Mouse (Mus musculus): ENCODE measurements around the gene Hivep1. TPM values are rescaled to one million over a fixed set of nuclear protein-coding genes. Genes with fewer than 3 reads are reported as not detected.
A peak's percentile ranks its signal among the peaks of the same experiment; 100 is the strongest.

Hivep1 gene
- 17.1 and 18.5 TPM in 2 replicates for polyA plus RNA-seq (2016; fragmentation: Nextera tagmentation; extraction: Ambion mirVana)

GRCm38 (mm10) chr13:42051961-42052695, at the start of gene Hivep1:
Hivep1 (plus strand) TSS chr13:42052021.
- H3K9me3 ChIP-seq: no peaks in the 10 kb centered on the region
- peak within 1 kb of the TSS; percentile 74 for H3K4me2 ChIP-seq (replicated peaks)
- peaks cover 29% of the 10 kb centered on the region for H3K4me1 ChIP-seq
- H3K36me3 ChIP-seq: peaks cover 18% of the 10 kb centered on the region
- under 1% methylated on average over 96 of the region's 100 CpGs for WGBS
- H3K4me3 ChIP-seq: peak within 1 kb of the TSS; percentile 93
- no peaks in the 10 kb centered on the region for H3K27me3 ChIP-seq
- H3K9ac ChIP-seq (replicated peaks): peak within 1 kb of the TSS; percentile 95
- H3K27ac ChIP-seq (replicated peaks): peak within 1 kb of the TSS; percentile 98
- peak; percentile 48 for ATAC-seq (ENCODE audit: low FRiP score, low read depth)

DNA sequence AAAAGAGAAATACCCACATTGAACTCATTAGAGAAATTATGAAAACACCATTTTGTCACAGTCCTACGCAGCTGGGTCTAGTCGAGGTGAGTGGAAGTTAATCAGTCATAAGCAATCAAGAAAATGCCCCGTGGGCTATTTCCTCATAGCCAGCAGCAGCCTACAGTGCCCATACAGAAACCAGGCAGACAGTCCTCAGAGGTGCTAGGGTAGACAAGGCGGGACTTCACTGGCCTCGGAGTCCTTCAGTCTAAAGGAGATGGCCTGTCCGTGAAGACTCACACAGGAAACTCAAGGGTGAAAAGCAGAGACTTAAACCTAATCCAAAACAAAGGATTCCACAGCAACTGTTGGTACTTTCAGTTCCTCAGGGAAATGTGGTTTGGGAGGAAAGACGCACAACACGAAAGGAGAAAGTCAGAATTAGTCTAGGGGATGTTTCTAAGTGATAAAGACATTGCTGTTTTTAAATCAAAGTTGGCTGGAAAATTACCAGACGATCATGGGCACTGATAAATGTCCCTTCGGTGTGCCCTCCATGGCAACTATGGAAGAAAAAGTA, 36.3 kb upstream of the Hivep1 start:
- WGBS: 83% methylated on average over 10 of the region's 10 CpGs
- H3K27ac ChIP-seq (replicated peaks): no peak overlapping the region
- no peak overlapping the region for H3K9ac ChIP-seq (replicated peaks)
- no peak for ATAC-seq (ENCODE audit: low FRiP score, low read depth)
- no peaks in the 10 kb centered on the region for H3K36me3 ChIP-seq
- H3K4me1 ChIP-seq: no peaks in the 10 kb centered on the region
- H3K4me3 ChIP-seq: no peak overlapping the region
- H3K4me2 ChIP-seq (replicated peaks): no peak overlapping the region
- H3K27me3 ChIP-seq: no peaks in the 10 kb centered on the region
- H3K9me3 ChIP-seq: no peaks in the 10 kb centered on the region

- Histone ChIP-seq H3K9ac (replicated peaks) (no peak overlapping the region), H3K27ac (replicated peaks) (no peak overlapping the region), H3K4me3 (no peak overlapping the region), H3K36me3 (no peaks in the 10 kb centered on the region), H3K9me3 (no peaks in the 10 kb centered on the region), H3K27me3 (no peaks in the 10 kb centered on the region), H3K4me1 (no peaks in the 10 kb centered on the region), H3K4me2 (replicated peaks) (no peak overlapping the region)
- WGBS: 81% methylated on average over 5 of the region's 5 CpGs
- no peak for ATAC-seq (ENCODE audit: low FRiP score, low read depth)
Measured at GRCm38 (mm10) chr13:42016218-42016617, 35.6 kb upstream of the Hivep1 start.

DNA sequence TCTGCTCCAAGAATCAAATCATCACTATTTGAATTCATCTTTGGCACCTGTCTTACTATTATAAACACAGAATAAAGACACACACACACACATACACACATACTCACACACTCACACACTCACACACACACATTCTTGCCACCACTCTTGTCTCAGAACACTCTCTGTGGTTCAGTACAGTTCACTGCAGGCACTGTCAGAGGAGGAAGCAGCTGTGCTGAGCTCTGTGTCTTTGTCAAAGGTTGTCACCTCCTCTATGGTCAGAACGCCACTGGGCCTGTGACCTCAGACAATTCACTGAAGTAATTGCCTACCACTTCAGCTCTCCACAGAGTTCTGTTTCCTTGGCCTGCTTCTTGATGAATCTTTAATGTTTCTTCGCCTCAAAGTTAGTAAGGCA, 33.5 kb upstream of the Hivep1 start:
- Histone ChIP-seq H3K9me3 (no peaks in the 10 kb centered on the region), H3K36me3 (no peaks in the 10 kb centered on the region), H3K27me3 (no peaks in the 10 kb centered on the region), H3K27ac (replicated peaks) (no peak overlapping the region), H3K9ac (replicated peaks) (no peak overlapping the region), H3K4me1 (no peaks in the 10 kb centered on the region), H3K4me2 (replicated peaks) (no peak overlapping the region), H3K4me3 (no peak overlapping the region)
- ATAC-seq (ENCODE audit: low FRiP score, low read depth): no peak
- 71% methylated on average over 2 of the region's 2 CpGs for WGBS

DNA sequence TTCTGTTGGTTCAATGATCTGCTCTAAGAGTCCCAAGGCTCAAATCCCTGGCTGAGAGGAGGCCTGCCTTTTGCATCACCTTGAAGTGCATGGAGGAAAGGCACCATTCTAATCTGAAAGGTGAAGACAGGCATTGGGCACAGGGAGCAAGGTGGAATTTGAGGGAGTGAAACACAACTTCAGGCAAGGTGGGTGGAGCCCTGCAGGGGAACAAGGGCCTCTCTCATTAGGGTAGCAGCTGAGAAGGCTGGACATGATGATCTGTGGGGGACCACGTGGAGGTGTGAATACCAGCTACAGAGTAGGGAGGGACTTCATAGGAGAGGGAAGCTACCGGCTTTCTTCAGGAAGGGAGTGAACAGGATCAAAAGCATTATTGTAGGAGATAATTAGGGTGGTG, 10.6 kb upstream of the Hivep1 start:
- Histone ChIP-seq H3K27ac (replicated peaks) (no peak overlapping the region), H3K4me3 (no peak overlapping the region), H3K36me3 (no peaks in the 10 kb centered on the region), H3K9ac (replicated peaks) (no peak overlapping the region), H3K4me2 (replicated peaks) (no peak overlapping the region), H3K4me1 (peaks cover 3% of the 10 kb centered on the region; the same call in 1 of the 2 replicates), H3K9me3 (no peaks in the 10 kb centered on the region), H3K27me3 (no peaks in the 10 kb centered on the region)
- WGBS: 17% methylated on average over 2 of the region's 2 CpGs
- ATAC-seq (ENCODE audit: low FRiP score, low read depth): no peak

- no peak overlapping the region for H3K4me2 ChIP-seq (replicated peaks)
- no peak overlapping the region for H3K4me3 ChIP-seq
- H3K9me3 ChIP-seq: no peaks in the 10 kb centered on the region
- 89% methylated on average over 7 of the region's 7 CpGs for WGBS
- no peaks in the 10 kb centered on the region for H3K27me3 ChIP-seq
- H3K27ac ChIP-seq (replicated peaks): no peak overlapping the region
- H3K9ac ChIP-seq (replicated peaks): no peak overlapping the region
- no peak for ATAC-seq (ENCODE audit: low FRiP score, low read depth)
- peaks cover 3% of the 10 kb centered on the region; the same call in 1 of the 2 replicates for H3K4me1 ChIP-seq
- no peaks in the 10 kb centered on the region for H3K36me3 ChIP-seq
Measured at GRCm38 (mm10) chr13:42043431-42043830, 8.4 kb upstream of the Hivep1 start.

DNA sequence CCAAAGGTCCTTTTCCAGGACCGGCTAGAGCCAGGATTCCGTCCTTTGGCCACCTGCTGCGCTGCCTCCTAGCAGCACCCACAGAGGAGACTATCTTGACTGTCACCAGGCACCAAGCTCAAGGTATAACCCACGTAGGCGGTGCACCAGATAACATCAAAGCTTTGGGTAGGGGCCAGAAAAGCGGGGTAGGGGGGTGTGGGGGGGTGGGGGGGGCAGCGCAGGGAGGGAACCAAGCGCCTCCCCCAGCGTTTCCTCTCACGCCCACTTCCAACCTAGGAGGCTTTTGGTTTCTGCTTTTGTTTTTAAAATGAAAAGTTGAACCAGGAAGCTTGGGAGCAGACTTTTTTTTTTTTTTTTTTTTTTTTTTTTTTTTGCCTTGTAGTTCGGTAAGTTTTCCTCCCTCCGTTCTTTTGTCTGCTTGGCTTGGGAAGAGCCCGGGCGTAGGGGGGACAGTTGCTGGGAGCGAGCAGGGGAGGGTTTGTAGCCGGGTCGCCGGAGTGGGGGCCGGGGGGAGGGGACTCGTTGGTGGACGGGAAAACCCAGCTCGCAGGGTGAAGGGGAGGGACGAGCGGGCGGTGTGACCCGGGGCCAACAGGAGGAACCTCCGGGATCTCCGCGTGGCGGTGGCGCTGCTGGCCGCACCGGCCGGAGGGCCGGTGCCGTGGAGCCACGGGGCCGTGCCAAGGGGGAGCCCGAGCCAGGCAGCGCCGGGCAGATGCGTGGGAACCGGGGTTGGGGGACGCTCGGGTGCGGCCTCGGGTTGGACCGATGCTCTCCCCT, 2.6 kb upstream of the Hivep1 start:
- Histone ChIP-seq H3K4me1 (peaks cover 19% of the 10 kb centered on the region), H3K36me3 (no peaks in the 10 kb centered on the region), H3K27me3 (no peaks in the 10 kb centered on the region), H3K27ac (replicated peaks) (peak overlapping the region; percentile 72), H3K4me3 (peak overlapping the region; percentile 59), H3K4me2 (replicated peaks) (peak overlapping the region; percentile 74), H3K9ac (replicated peaks) (peak overlapping the region; percentile 69), H3K9me3 (no peaks in the 10 kb centered on the region)
- peak; percentile 21; the same call in 1 of the 2 replicates for ATAC-seq (ENCODE audit: low FRiP score, low read depth)
- WGBS: 1% methylated on average over 48 of the region's 48 CpGs

DNA sequence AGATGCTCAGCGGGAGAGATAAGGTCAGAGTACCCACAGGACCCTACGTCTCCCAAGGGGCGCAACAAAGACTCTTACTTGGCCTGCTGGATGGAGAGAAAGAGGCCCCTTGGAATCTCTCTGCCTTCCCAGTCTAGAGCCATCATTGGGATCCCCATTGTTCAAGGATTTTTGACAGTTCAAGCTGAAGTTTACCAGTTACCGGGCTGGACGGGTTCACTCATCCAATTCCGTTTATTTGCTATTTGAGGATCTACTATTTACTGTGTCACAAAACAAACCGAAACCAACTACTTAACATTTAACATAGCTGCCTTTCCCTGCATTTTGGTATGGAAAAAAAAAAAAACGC, 2.1 kb upstream of the Hivep1 start:
- 2% methylated on average over 8 of the region's 8 CpGs for WGBS

DNA sequence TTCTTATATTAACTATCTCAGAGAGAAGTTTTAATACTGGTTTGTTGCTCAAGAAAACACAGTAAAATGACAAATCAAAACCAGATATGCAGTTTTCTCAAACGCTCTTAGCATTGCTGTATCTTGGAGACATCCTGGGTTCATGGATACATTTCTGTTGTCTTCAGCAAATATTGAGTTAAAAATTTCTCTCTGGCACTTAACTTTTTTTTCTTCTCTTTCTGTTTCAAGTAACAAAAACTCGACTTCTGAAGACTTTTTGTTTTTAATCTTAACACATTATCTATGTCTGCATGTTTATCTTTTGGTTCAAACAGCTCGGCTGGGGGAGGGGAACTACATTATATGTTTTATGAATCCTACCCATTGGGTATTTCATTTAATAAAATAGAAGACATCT, 1.7 kb upstream of the Hivep1 start:
- H3K4me2 ChIP-seq (replicated peaks): peak overlapping the region; percentile 74
- H3K4me1 ChIP-seq: peaks cover 26% of the 10 kb centered on the region
- H3K9me3 ChIP-seq: no peaks in the 10 kb centered on the region
- H3K4me3 ChIP-seq: no peak overlapping the region
- 7% methylated on average over 3 of the region's 3 CpGs for WGBS
- no peak for ATAC-seq (ENCODE audit: low FRiP score, low read depth)
- no peaks in the 10 kb centered on the region for H3K27me3 ChIP-seq
- H3K36me3 ChIP-seq: no peaks in the 10 kb centered on the region
- H3K9ac ChIP-seq (replicated peaks): no peak overlapping the region
- no peak overlapping the region for H3K27ac ChIP-seq (replicated peaks)

More for the DNA sequence above, 2.1 kb upstream of the Hivep1 start:
- no peaks in the 10 kb centered on the region for H3K9me3 ChIP-seq
- no peaks in the 10 kb centered on the region for H3K27me3 ChIP-seq
- H3K4me3 ChIP-seq: peak overlapping the region; percentile 59
- peak overlapping the region; percentile 69 for H3K9ac ChIP-seq (replicated peaks)
- H3K4me2 ChIP-seq (replicated peaks): peak overlapping the region; percentile 74
- peaks cover 22% of the 10 kb centered on the region for H3K4me1 ChIP-seq
- H3K36me3 ChIP-seq: no peaks in the 10 kb centered on the region
- peak overlapping the region; percentile 72 for H3K27ac ChIP-seq (replicated peaks)
- no peak for ATAC-seq (ENCODE audit: low FRiP score, low read depth)

DNA sequence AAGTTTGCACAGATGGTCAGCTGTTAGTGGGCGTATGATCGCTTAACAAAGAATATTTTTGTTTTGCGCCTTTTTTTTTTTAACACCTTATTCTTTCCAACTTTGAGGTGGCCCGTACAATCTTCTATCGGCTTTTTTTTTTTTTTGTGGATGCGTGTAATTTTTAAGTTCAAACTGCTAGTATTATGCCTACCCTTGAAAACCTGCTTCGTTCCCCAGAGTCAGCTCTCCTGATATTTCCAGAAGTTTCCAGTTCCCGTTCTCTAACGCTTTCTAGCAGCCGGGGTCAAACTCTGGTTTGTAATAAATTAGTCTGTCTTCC, 980 bp upstream of the Hivep1 start:
- peak overlapping the region; percentile 93 for H3K4me3 ChIP-seq
- H3K9me3 ChIP-seq: no peaks in the 10 kb centered on the region
- peaks cover 6% of the 10 kb centered on the region; the same call in 1 of the 2 replicates for H3K36me3 ChIP-seq
- H3K9ac ChIP-seq (replicated peaks): no peak overlapping the region; the same call in 1 of the 2 replicates
- peaks cover 29% of the 10 kb centered on the region for H3K4me1 ChIP-seq
- no peak for ATAC-seq (ENCODE audit: low FRiP score, low read depth)
- peak overlapping the region; percentile 74 for H3K4me2 ChIP-seq (replicated peaks)
- H3K27ac ChIP-seq (replicated peaks): peak overlapping the region; percentile 98
- WGBS: 2% methylated on average over 10 of the region's 10 CpGs
- no peaks in the 10 kb centered on the region for H3K27me3 ChIP-seq

GRCm38 (mm10) chr13:42051202-42051906, 467 bp upstream of the Hivep1 start:
- Histone ChIP-seq H3K4me3 (peak overlapping the region; percentile 93), H3K9me3 (no peaks in the 10 kb centered on the region), H3K36me3 (peaks cover 10% of the 10 kb centered on the region), H3K27me3 (no peaks in the 10 kb centered on the region), H3K9ac (replicated peaks) (peak overlapping the region; percentile 95), H3K4me2 (replicated peaks) (peak overlapping the region; percentile 74), H3K27ac (replicated peaks) (peak overlapping the region; percentile 98), H3K4me1 (peaks cover 29% of the 10 kb centered on the region)
- peak; percentile 80 for ATAC-seq (ENCODE audit: low FRiP score, low read depth)
- WGBS: 1% methylated on average over 20 of the region's 51 CpGs

Measured in midbrain, embryonic 12.5 days (tissue).